Mouse (Mus musculus) heart, postnatal 0 days (tissue): ENCODE measurements around the gene Usp48.

Experiments used
- CTCF ChIP-seq: IDR thresholded peaks from 2 replicates; pipeline ENCODE4 v1.5.1; 2016; ENCODE audit warnings: antibody characterized with exemption, control low read depth, low read depth
- EP300 ChIP-seq: IDR thresholded peaks from 2 replicates; pipeline ENCODE4 v1.6.1; 2016; ENCODE audit warnings: antibody characterized with exemption, low read depth

DNA sequence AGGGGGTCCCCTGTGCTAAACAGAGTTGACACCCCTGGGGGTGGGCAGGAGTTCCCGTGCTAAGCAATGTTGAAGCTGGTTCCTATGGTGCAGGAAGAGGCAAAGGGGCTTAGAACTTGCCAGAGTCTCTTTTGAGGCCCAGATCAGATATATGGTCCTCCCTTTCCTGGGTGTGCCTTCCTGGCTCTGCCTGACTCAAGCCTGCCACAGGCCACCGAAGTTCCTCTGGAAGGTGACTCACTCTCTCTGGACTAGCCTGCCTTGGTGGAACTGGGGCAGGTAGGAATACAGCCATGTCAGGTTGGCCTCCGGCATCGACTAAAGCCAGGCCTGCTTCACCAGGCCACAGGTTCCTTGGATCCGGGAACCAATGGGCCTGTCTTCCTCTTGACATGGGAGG, 109.5 kb downstream of the Usp48 start:
- TF ChIP-seq CTCF: no peak
- no peak for TF ChIP-seq EP300
